Mouse (Mus musculus): Measurements from ENCODE around the gene Ubald1.

DNA sequence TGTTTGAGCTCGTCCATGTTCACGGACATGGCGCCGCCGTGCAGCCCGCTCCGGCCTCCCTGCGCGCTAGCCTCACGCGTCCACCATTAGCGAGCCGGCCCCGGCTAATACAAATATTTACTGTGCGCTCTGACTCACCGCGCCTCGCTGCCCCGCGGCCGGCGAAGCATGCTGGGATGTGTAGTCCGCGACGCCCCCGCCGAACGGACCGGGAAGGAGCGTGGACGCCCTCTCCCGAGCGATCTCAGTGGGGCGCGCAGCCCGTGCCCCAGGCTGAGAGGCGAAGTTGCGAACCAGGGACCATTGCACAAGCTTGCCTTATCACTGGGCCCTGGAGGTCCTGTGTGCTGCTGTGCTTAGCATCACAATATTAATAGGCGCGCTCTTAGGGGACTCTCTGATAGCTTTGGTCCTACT is 399 bp downstream of the Ubald1 start:
- TF ChIP-seq POLR2A (IDR thresholded peaks at IDR 0.05; ENCODE audit: borderline replicate concordance, control insufficient read depth, low read depth, low read length) (peak; percentile 92), CTCF (IDR thresholded peaks at IDR 0.05; ENCODE audit: control insufficient read depth, insufficient read depth, low read length) (peak; percentile 29; the same call in 1 of the 2 replicates)

All from bone marrow, adult 2 months (tissue).